Mouse (Mus musculus): ENCODE measurements around the gene Lclat1. TPM values are rescaled to one million over a fixed set of nuclear protein-coding genes. Genes with fewer than 3 reads are reported as not detected.
"Not testable (repeated sequence)": the region's sequence is repeated elsewhere in the genome, so short reads cannot be mapped to it uniquely, and the experiment has no call there.

Lclat1 gene
- total RNA-seq, 2 experiments from 2014 or later = 34.5 to 35.1 TPM

DNA sequence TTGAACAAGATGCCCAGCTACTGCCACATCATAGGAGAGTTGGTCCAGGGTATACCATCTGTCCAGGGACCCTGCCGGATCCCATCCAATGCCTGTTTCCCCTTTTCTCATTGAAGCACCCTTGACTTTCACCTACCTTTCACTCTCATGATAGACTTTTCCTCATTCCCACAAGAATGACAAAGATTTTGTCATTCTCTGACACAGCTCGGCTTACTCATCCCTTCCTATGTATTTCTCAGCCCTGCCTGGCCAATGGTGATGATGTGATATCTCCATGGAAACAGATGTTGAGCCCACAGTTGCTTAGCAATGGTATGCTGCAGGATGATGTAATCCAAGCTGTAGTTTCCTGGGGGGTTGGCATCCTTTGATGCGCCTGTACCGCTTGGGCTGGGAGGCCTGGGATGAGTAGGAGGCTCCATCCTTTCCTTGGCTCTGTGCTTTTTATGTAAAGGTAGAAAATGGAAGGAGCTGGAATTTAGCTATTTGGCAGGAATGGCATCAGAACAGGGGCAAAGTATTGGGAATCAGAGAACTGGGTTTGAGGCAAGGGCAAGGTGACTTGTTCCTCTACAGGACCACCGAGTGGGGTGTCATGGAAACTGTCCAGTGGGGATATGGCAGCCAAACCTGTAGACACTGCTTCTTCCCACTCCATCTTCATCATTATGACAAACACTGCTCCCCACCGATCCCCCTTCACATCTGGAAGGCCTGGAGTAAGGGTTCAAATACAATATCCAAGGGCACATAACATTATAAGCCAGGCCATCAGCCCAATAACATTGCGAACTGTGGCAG lies 164.2 kb downstream of the Lclat1 start:
- DNase-seq (ENCODE audit: low spot score in 2 of 2) = peak; percentile 77 to 84

DNA sequence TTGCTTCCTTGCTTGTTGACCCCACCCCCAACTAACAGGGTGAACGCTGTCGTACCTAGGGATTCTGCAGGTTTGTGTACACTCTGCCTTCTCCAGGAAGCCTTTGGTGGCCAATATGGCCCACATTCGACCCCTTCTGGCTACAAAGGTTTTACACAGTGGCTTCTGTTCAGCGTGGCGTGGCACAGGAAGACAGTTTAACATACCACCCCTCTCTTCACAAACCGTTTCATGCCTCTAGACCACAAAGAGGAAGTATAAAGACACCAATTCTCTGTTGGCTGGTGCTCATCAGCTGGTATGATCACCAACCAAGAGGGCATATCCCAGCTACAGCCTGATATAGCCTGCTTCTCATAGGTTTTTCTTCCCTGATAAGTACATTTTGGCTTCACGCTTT lies 166.0 kb downstream of the Lclat1 start:
- no peak for DNase-seq (ENCODE audit: low spot score in 2 of 2)

DNA sequence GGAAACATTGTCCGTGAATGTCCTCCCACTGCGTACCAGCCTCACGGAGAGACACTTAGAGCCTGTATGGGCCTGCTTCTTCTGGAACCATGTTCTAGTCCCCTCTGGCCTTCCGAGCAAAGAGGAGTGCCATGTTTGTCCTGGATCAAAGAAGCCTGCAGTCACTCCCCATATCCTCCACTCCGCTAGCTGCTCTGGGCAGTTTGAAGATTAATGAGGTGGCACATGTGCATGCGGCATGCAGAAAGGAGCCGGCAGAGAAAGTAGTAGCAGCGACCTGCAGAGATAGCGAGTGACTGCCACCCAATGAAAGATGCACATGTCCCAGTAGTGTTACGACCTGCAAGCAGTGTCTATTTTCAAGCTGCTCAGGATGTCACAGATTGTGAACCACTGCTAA lies 167.3 kb downstream of the Lclat1 start:
- DNase-seq (ENCODE audit: low spot score in 2 of 2) = no peak

DNA sequence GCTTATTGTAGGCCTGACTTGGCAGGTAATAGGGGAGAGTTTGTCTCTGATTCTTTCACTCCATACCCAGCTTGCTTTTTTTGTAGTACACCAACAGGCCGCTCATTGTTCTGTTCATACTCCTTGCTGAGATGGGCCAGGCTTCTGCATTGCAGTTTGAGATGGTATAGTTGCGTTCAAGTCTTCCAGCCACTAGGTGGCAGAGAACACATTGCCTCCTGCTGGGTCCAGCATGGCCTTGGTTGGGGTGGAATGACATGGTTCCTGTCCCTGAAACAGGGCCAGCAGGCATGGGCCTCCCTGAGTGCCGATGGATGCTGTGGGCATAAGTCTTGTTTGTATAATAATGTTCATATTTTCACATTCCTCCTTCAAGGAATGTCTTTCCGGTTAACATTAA lies 170.0 kb downstream of the Lclat1 start:
- no peak for DNase-seq (ENCODE audit: low spot score in 2 of 2)

DNA sequence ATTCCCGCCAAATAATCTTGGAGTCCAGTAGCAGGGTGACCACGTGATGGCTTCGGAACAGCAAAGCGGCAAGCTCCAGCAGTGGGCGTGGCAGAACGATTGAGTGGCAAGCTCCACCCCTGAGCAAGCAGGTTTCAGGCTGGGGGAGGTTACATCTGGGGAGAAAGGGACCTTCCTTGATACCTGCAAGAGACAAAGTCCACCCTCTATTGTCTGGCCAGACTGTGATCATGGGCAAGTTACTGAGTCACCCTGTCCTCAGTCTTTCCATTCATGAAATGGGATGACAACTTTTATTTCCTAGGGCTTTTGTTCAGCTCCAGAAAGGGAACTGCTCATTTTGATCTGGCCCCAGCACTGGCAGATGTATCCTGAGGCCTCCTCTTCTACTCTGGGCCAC lies 174.9 kb downstream of the Lclat1 start:
- DNase-seq (ENCODE audit: low spot score in 2 of 2) = not testable (repeated sequence)

DNA sequence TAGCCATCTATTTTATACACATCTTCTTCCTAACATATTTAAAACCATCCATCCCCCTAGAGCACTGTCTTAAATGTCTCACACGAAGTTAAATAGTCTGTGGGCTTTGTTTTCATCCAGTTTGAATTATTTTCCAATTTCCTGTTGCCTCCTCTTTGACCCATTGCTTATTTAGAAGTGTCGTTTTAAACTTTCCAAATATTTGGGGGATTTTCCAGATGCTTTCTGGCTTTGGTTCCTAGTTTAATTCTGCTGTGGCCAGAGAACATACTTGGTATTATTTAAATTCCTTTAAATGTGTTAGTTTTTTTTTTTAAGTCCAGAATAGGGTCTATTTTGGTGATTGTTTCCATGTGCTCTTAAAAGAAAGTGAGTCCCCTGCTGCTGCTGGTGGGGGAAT lies 176.5 kb downstream of the Lclat1 start:
- DNase-seq (ENCODE audit: low spot score in 2 of 2) = no peak

Other genes starting within 250 kb of the Lclat1 start
- 10 to 100 TPM; 34.3 to 35.8 TPM for gene Lbh, start 189.7 kb upstream of the Lclat1 start, total RNA-seq (2021)